Mouse (Mus musculus): ENCODE data around the gene Haspin. TPM values are rescaled to one million over a fixed set of nuclear protein-coding genes. Genes with fewer than 3 reads are reported as not detected.

Haspin gene
- polyA plus RNA-seq, 1 experiment from 2014 or later: 13.1 TPM

DNA sequence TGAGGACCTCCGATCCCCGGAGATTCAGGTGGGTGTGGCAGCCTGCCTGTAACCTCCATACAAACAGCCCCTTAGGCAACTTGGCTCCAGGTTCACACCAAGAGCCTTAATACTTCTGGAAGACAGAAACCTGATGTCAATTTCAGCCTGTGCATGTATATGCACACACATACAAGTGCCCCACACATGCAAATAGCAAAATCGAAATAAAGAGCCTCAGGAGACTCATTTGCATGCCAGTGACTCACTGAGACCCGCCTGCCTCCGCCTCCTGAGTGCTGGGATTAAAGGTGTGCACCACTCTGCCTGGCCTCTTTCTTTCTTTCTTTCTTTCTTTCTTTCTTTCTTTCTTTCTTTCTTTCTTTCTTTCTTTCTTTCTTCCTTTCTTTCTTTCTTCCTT is 39.2 kb downstream of the Haspin start:
- 62% methylated on average over 5 of the region's 5 CpGs for WGBS
- H3K4me2 ChIP-seq: no peak overlapping the region
- no peak overlapping the region for H3K9ac ChIP-seq
- H3K27ac ChIP-seq: no peak overlapping the region
- H3K36me3 ChIP-seq (ENCODE audit: poor library complexity, severe bottlenecking): no peaks in the 10 kb centered on the region
- no peak overlapping the region for H3K4me3 ChIP-seq
- no peaks in the 10 kb centered on the region for H3K9me3 ChIP-seq (replicated peaks)
- peaks cover 6% of the 10 kb centered on the region; the same call in 1 of the 2 replicates for H3K4me1 ChIP-seq
- no peak for ATAC-seq
- H3K27me3 ChIP-seq: no peaks in the 10 kb centered on the region

DNA sequence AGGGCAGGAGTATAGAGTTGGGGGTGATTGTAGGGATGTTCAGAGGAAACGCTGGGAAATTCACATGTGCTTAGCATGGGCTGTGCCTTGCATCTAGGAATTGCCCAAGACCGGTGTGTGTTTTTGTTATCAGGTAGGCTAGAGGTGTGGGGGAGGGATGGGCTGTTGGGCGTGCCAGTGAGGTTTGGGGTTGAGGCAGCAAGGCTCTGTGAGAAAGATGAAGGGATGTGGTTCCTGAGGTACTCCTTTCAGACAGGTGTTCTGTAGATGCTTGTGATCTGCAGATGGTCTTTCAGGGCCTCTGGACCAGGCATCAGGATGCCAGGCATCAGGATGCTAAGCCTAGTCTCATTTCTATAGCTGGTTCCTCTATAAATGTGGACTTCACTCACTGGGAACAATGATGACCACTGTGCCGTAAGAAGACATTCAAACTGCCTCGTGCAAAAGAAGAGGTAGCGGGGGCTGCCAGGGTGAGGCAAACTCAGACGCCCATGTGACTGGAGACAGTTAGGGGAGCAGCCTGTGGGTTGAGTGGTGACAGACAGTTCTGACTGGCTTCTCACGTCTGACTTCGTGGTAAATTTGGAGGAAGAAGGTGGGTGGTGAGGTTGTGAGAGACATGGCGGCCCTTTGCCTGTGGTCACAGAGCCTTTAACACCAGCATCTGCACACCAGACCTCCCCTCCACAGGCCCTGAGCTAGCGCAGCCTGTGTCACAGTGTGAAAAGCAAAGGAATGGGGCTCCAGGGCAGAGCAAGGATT is 43.7 kb downstream of the Haspin start:
- 85% methylated on average over 11 of the region's 11 CpGs for WGBS
- Histone ChIP-seq H3K36me3 (ENCODE audit: poor library complexity, severe bottlenecking) (no peaks in the 10 kb centered on the region), H3K9ac (no peak overlapping the region), H3K27me3 (no peaks in the 10 kb centered on the region), H3K9me3 (replicated peaks) (no peaks in the 10 kb centered on the region), H3K4me2 (no peak overlapping the region), H3K4me1 (no peaks in the 10 kb centered on the region), H3K4me3 (no peak overlapping the region), H3K27ac (no peak overlapping the region)
- ATAC-seq: no peak

DNA sequence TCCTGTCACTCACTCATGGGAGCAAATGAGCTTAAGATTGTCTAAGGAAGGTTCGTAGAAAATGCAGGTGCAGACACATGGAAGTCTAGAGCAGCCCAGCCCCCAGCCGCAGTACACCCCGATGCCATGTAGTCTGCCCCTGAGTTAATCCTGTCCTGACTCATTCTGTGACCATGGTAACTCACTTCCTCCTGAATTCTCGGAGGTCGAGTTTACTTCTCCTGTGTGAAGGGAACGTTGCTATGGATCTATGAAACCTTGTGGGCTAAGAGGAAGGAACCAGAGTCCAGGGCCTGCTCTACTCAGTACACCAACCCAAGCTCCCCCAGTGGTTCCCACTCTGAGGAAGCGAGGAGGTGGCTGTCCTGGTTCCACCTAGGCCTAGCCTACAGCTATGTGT is 45.2 kb downstream of the Haspin start:
- no peak overlapping the region for H3K4me3 ChIP-seq
- H3K27me3 ChIP-seq: no peaks in the 10 kb centered on the region
- H3K9me3 ChIP-seq (replicated peaks): no peaks in the 10 kb centered on the region
- no peak overlapping the region for H3K27ac ChIP-seq
- 83% methylated on average over 7 of the region's 7 CpGs for WGBS
- H3K9ac ChIP-seq: no peak overlapping the region
- ATAC-seq: no peak
- peaks cover 3% of the 10 kb centered on the region; the same call in 1 of the 2 replicates for H3K4me1 ChIP-seq
- H3K4me2 ChIP-seq: no peak overlapping the region
- no peaks in the 10 kb centered on the region for H3K36me3 ChIP-seq (ENCODE audit: poor library complexity, severe bottlenecking)

- H3K4me2 ChIP-seq: no peak overlapping the region
- no peak overlapping the region for H3K27ac ChIP-seq
- no peak for ATAC-seq
- H3K36me3 ChIP-seq (ENCODE audit: poor library complexity, severe bottlenecking): 0 out of 2 replicates have a peak, but pooled peaks cover under 1% of the 10 kb centered on the region
- no peak overlapping the region for H3K9ac ChIP-seq
- H3K9me3 ChIP-seq (replicated peaks): no peaks in the 10 kb centered on the region
- peaks cover 5% of the 10 kb centered on the region; the same call in 1 of the 2 replicates for H3K4me1 ChIP-seq
- WGBS: 79% methylated on average over 4 of the region's 4 CpGs
- no peaks in the 10 kb centered on the region for H3K27me3 ChIP-seq
- no peak overlapping the region for H3K4me3 ChIP-seq
Observed at GRCm38 (mm10) chr11:73092057-73092456, 46.0 kb downstream of the Haspin start.

GRCm38 (mm10) chr11:73090826-73091225 is 47.3 kb downstream of the Haspin start:
- H3K36me3 ChIP-seq (ENCODE audit: poor library complexity, severe bottlenecking): 0 out of 2 replicates have a peak, but pooled peaks cover 4% of the 10 kb centered on the region
- peaks cover 5% of the 10 kb centered on the region; the same call in 1 of the 2 replicates for H3K4me1 ChIP-seq
- no peaks in the 10 kb centered on the region for H3K9me3 ChIP-seq (replicated peaks)
- ATAC-seq: no peak
- no peak overlapping the region for H3K4me3 ChIP-seq
- no peak overlapping the region for H3K4me2 ChIP-seq
- H3K9ac ChIP-seq: no peak overlapping the region
- no peak overlapping the region for H3K27ac ChIP-seq
- H3K27me3 ChIP-seq: no peaks in the 10 kb centered on the region
- 85% methylated on average over 2 of the region's 2 CpGs for WGBS

DNA sequence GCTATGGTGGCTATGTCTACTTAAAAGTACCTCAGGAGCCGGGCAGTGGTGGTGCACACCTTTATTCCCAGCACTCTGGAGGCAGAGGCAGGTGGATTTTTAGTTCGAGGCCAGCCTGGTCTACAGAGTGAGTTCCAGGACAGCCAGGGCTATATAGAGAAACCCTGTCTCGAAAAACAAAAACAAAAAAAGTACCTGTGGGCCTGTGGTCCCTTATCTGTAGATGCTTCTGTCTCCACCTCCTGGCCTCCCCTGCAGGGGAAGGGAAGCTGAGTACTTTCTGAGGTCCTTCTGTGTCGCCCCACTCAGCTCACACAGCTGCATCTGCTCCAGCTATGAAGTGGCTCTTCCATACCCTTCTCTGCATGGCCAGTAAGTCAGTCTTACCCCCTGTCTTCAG is 47.8 kb downstream of the Haspin start, which contains the start of gene Itgae:
Gene Itgae, plus strand, starts transcription at position 301 of the 400 bp plus-strand sequence.
- H3K27ac ChIP-seq: no peak within 1 kb of the TSS
- no peaks in the 10 kb centered on the region for H3K27me3 ChIP-seq
- H3K9me3 ChIP-seq (replicated peaks): no peaks in the 10 kb centered on the region
- H3K4me2 ChIP-seq: no peak within 1 kb of the TSS
- H3K4me3 ChIP-seq: no peak within 1 kb of the TSS
- no peak within 1 kb of the TSS for H3K9ac ChIP-seq
- 93% methylated on average over 4 of the region's 4 CpGs for WGBS
- H3K36me3 ChIP-seq (ENCODE audit: poor library complexity, severe bottlenecking): peaks cover 5% of the 10 kb centered on the region; the same call in 1 of the 2 replicates
- ATAC-seq: no peak
- peaks cover 9% of the 10 kb centered on the region; the same call in 1 of the 2 replicates for H3K4me1 ChIP-seq

DNA sequence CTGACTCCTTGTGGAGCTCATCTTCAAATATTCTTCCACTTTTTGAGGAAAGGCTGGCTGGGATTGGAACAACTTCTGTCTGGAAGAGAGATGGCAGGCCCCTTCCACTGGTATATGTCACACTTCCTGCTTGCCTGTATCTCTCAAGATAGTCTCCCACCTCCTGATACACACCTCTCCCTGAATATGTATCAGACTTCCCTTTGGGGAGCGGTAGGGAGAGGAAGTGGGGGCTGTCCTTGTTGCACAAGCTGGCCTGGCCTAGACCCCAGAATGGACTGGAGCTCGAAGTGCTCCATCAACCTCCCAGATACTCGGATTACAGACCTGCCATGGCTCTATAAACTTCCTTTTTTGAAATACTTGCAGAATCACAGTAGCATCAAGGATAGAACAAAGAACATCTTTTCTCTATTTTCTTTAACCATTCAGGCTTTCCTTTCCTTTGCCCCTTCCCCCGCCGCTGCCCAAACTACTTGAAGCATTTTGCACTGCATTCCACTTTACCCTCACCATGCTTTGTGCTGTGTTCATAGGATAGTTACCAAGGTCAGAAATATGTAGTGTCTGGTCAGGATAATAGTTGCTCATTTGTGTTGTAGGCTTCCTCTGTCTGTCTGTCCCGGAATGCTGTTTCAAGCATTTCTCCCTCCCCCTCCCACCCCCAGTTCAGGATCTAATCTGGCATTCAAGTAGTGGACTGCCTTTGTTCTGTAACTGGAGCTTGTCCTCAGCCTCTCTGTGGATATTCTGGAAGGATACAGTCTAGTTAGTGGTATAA is 50.2 kb downstream of the Haspin start:
- WGBS: 57% methylated on average over 6 of the region's 6 CpGs
- ATAC-seq: no peak

More for the DNA sequence above, 50.2 kb downstream of the Haspin start:
- Histone ChIP-seq H3K4me1 (peaks cover 22% of the 10 kb centered on the region), H3K27me3 (no peaks in the 10 kb centered on the region), H3K36me3 (ENCODE audit: poor library complexity, severe bottlenecking) (peaks cover 16% of the 10 kb centered on the region; the same call in 1 of the 2 replicates), H3K4me3 (no peak overlapping the region), H3K9ac (no peak overlapping the region), H3K27ac (no peak overlapping the region), H3K4me2 (no peak overlapping the region), H3K9me3 (replicated peaks) (no peaks in the 10 kb centered on the region)

Other genes with a start within 250 kb of the Haspin start
- gene Atp2a3, start 177.1 kb downstream of the Haspin start, polyA plus RNA-seq (2015; fragmentation: Nextera tagmentation; extraction: Ambion mirVana): 0.40 and 0.47 TPM in 2 replicates
- gene P2rx1, start 139.2 kb downstream of the Haspin start, polyA plus RNA-seq (2015; fragmentation: Nextera tagmentation; extraction: Ambion mirVana): 0.25 and 0.46 TPM in 2 replicates
- 10.3 and 11.8 TPM in 2 replicates for gene Camkk1, start 119.3 kb downstream of the Haspin start, polyA plus RNA-seq (2015; fragmentation: Nextera tagmentation; extraction: Ambion mirVana)
- 12.8 and 13.4 TPM in 2 replicates for gene Ncbp3, start 90.5 kb downstream of the Haspin start, polyA plus RNA-seq (2015; fragmentation: Nextera tagmentation; extraction: Ambion mirVana)
- 0.27 and 0.29 TPM in 2 replicates for gene Itgae, start 47.7 kb downstream of the Haspin start, polyA plus RNA-seq (2015; fragmentation: Nextera tagmentation; extraction: Ambion mirVana)
- gene P2rx5, start 22.1 kb upstream of the Haspin start, polyA plus RNA-seq (2015; fragmentation: Nextera tagmentation; extraction: Ambion mirVana): 0.26 and 0.30 TPM in 2 replicates
- 133 and 136 TPM in 2 replicates for gene Emc6, start 38.7 kb upstream of the Haspin start, polyA plus RNA-seq (2015; fragmentation: Nextera tagmentation; extraction: Ambion mirVana)
- 174 and 181 TPM in 2 replicates for gene Tax1bp3, start 38.8 kb upstream of the Haspin start, polyA plus RNA-seq (2015; fragmentation: Nextera tagmentation; extraction: Ambion mirVana)
- gene Ctns, start 60.7 kb upstream of the Haspin start, polyA plus RNA-seq (2015; fragmentation: Nextera tagmentation; extraction: Ambion mirVana): 17.0 and 17.8 TPM in 2 replicates
- 1.2 TPM in 2 replicates for gene Shpk, start 61.2 kb upstream of the Haspin start, polyA plus RNA-seq (2015; fragmentation: Nextera tagmentation; extraction: Ambion mirVana)
- not detected in 2 replicates for gene Trpv1, start 96.0 kb upstream of the Haspin start, polyA plus RNA-seq (2015; fragmentation: Nextera tagmentation; extraction: Ambion mirVana)
- 0.04 TPM in 2 replicates for gene Trpv3, start 129.1 kb upstream of the Haspin start, polyA plus RNA-seq (2015; fragmentation: Nextera tagmentation; extraction: Ambion mirVana)
- gene Aspa, start 191.3 kb upstream of the Haspin start, polyA plus RNA-seq (2015; fragmentation: Nextera tagmentation; extraction: Ambion mirVana): not detected in 2 replicates
- not detected in 2 replicates for gene Gm49340, start 191.4 kb upstream of the Haspin start, polyA plus RNA-seq (2015; fragmentation: Nextera tagmentation; extraction: Ambion mirVana)
- not detected in 2 replicates for gene Spata22, start 191.4 kb upstream of the Haspin start, polyA plus RNA-seq (2015; fragmentation: Nextera tagmentation; extraction: Ambion mirVana)
- gene Olfr20, start 212.5 kb upstream of the Haspin start, polyA plus RNA-seq (2015; fragmentation: Nextera tagmentation; extraction: Ambion mirVana): not detected in 2 replicates
- gene Olfr376, start 233.0 kb upstream of the Haspin start, polyA plus RNA-seq (2015; fragmentation: Nextera tagmentation; extraction: Ambion mirVana): not detected in 2 replicates